Mouse (Mus musculus) heart, embryonic 14.5 days (tissue): ENCODE measurements around the gene Cacna1c. TPM values are rescaled to one million over a fixed set of nuclear protein-coding genes. Genes with fewer than 3 reads are reported as not detected.

ENCODE experiments used
- ATAC-seq: fragments of 200-750 bp; cut with Nextera tagmentation; 2 replicates; pipeline ENCODE4 v1.8.0; 2017; ENCODE audit warnings: low read depth, moderate TSS enrichment; ENCODE audit not compliant: insufficient number of reproducible peaks, insufficient read depth, low FRiP score
- H3K27ac ChIP-seq, 2 experiments: fragments of 200-500 bp in 1 of 2; fragments of 300-500 bp in 1 of 2; sonication (generic) in 1 of 2; replicated peaks in 1 of 2; 2 replicates each; pipeline ENCODE4 v1.5.1; 2012 to 2014; ENCODE audit warnings: low read depth in 2 of 2, low read length in 2 of 2, control low read depth in 1 of 2, mild to moderate bottlenecking in 1 of 2, mixed read lengths in 1 of 2; ENCODE audit not compliant: control insufficient read depth in 1 of 2, insufficient read depth in 1 of 2
- H3K27me3 ChIP-seq: fragments of 300-500 bp; sonication (generic); 2 replicates; pipeline ENCODE4 v1.6.1; 2014; ENCODE audit warnings: mild to moderate bottlenecking, low read length, control low read depth; ENCODE audit not compliant: control insufficient read depth, insufficient read depth
- H3K36me3 ChIP-seq: fragments of 300-500 bp; sonication (generic); 2 replicates; pipeline ENCODE4 v1.6.1; 2014; ENCODE audit warnings: mild to moderate bottlenecking, control low read depth, low read length, mixed read lengths; ENCODE audit not compliant: control insufficient read depth, insufficient read depth
- H3K4me1 ChIP-seq, 2 experiments: fragments of 200-500 bp in 1 of 2; fragments of 300-500 bp in 1 of 2; sonication (generic) in 1 of 2; 2 replicates each; pipeline ENCODE4 v1.6.1; 2012 to 2014; ENCODE audit warnings: low read length in 2 of 2, control low read depth in 1 of 2, mixed read lengths in 1 of 2; ENCODE audit not compliant: control insufficient read depth in 2 of 2, insufficient read depth in 2 of 2
- H3K4me2 ChIP-seq: fragments of 300-500 bp; sonication (generic); 2 replicates; pipeline ENCODE4 v1.6.1; 2014; ENCODE audit warnings: mild to moderate bottlenecking, low read length
- H3K4me3 ChIP-seq, 2 experiments: fragments of 200-500 bp in 1 of 2; fragments of 300-500 bp in 1 of 2; sonication (generic) in 1 of 2; 2 replicates each; pipeline ENCODE4 v1.5.1; 2012 to 2014; ENCODE audit warnings: low read length in 2 of 2, mild to moderate bottlenecking in 2 of 2, control low read depth in 1 of 2, low read depth in 1 of 2, moderate library complexity in 1 of 2; ENCODE audit not compliant: control insufficient read depth in 1 of 2, insufficient read depth in 1 of 2
- H3K9ac ChIP-seq: fragments of 300-500 bp; sonication (generic); 2 replicates; pipeline ENCODE4 v1.6.1; 2014; ENCODE audit warnings: mild to moderate bottlenecking, low read length
- H3K9me3 ChIP-seq: fragments of 300-500 bp; sonication (generic); 2 replicates; pipeline ENCODE4 v1.6.1; 2016; ENCODE audit warnings: low read length, control low read depth; ENCODE audit not compliant: control insufficient read depth
- WGBS: fragments of 180-500 bp; shearing (Covaris S2); extraction: QIAGEN DNeasy Blood & Tissue Kit; methylation state at CpG from one replicate; pipeline ENCODE4 v1.1.7; 2014; 5-methylcytosine and 5-hydroxymethylcytosine counted together
- polyA plus RNA-seq: library from polyadenylated mRNA; unstranded; fragments of >200 nt; fragmentation: Nextera tagmentation; extraction: Ambion mirVana; gene quantifications from 2 replicates; pipeline ENCODE4 v1.2.1, GENCODE M21; 2014

Gene Cacna1c
- polyA plus RNA-seq, 1 experiment from 2014 or later, result 60.9 TPM

- no peak overlapping the region for H3K4me3 ChIP-seq
- no peaks in the 10 kb centered on the region for H3K4me1 ChIP-seq
- 59% methylated on average over 14 of the region's 14 CpGs for WGBS
- no peak overlapping the region for H3K27ac ChIP-seq
- H3K27me3 ChIP-seq, result no peaks in the 10 kb centered on the region
- peaks cover 74% of the 10 kb centered on the region for H3K36me3 ChIP-seq
- no peak overlapping the region for H3K4me2 ChIP-seq
- no peaks in the 10 kb centered on the region for H3K9me3 ChIP-seq
- no peak for ATAC-seq
- H3K9ac ChIP-seq, result no peak overlapping the region
Observed at GRCm38 (mm10) chr6:118646265-118647061, 549.8 kb downstream of the Cacna1c start.

- ATAC-seq, result no peak
- no peak overlapping the region for H3K9ac ChIP-seq
- WGBS, result 75% methylated on average over 12 of the region's 12 CpGs
Observed at GRCm38 (mm10) chr6:118644866-118645265, 551.4 kb downstream of the Cacna1c start.

GRCm38 (mm10) chr6:118643541-118643940 lies 552.7 kb downstream of the Cacna1c start:
- H3K36me3 ChIP-seq, result peaks cover 62% of the 10 kb centered on the region
- H3K4me1 ChIP-seq, result no peaks in the 10 kb centered on the region
- H3K27ac ChIP-seq, result no peak overlapping the region
- no peak overlapping the region for H3K9ac ChIP-seq
- no peaks in the 10 kb centered on the region for H3K9me3 ChIP-seq
- H3K4me2 ChIP-seq, result no peak overlapping the region
- no peaks in the 10 kb centered on the region for H3K27me3 ChIP-seq
- no peak overlapping the region for H3K4me3 ChIP-seq
- 85% methylated on average over 2 of the region's 2 CpGs for WGBS
- ATAC-seq, result no peak

More at GRCm38 (mm10) chr6:118644866-118645265, 551.4 kb downstream of the Cacna1c start:
- no peak overlapping the region for H3K4me3 ChIP-seq
- H3K36me3 ChIP-seq, result peaks cover 64% of the 10 kb centered on the region
- no peaks in the 10 kb centered on the region for H3K9me3 ChIP-seq
- H3K4me1 ChIP-seq, result no peaks in the 10 kb centered on the region
- H3K27me3 ChIP-seq, result no peaks in the 10 kb centered on the region
- no peak overlapping the region for H3K27ac ChIP-seq
- H3K4me2 ChIP-seq, result no peak overlapping the region

- WGBS, result 74% methylated on average over 6 of the region's 6 CpGs
- ATAC-seq, result no peak
- Histone ChIP-seq H3K36me3 (peaks cover 68% of the 10 kb centered on the region), H3K4me3 (no peak overlapping the region), H3K4me2 (no peak overlapping the region), H3K9me3 (peaks cover 9% of the 10 kb centered on the region), H3K27ac (no peak overlapping the region), H3K4me1 (no peaks in the 10 kb centered on the region), H3K27me3 (no peaks in the 10 kb centered on the region), H3K9ac (no peak overlapping the region)
Observed at GRCm38 (mm10) chr6:118641671-118642325, 554.4 kb downstream of the Cacna1c start.

- Histone ChIP-seq H3K36me3 (peaks cover 75% of the 10 kb centered on the region), H3K4me1 (no peaks in the 10 kb centered on the region), H3K9me3 (peaks cover 12% of the 10 kb centered on the region), H3K4me2 (no peak overlapping the region), H3K4me3 (no peak overlapping the region), H3K27me3 (no peaks in the 10 kb centered on the region), H3K27ac (no peak overlapping the region), H3K9ac (no peak overlapping the region)
- ATAC-seq, result no peak
- WGBS, result 63% methylated on average over 2 of the region's 2 CpGs
Observed at GRCm38 (mm10) chr6:118639816-118640215, 556.4 kb downstream of the Cacna1c start.

- no peak for ATAC-seq
Observed at GRCm38 (mm10) chr6:118638911-118639310, 557.3 kb downstream of the Cacna1c start.

GRCm38 (mm10) chr6:118632491-118632890 lies 563.7 kb downstream of the Cacna1c start:
- peaks cover 72% of the 10 kb centered on the region for H3K36me3 ChIP-seq

More at GRCm38 (mm10) chr6:118638911-118639310, 557.3 kb downstream of the Cacna1c start:
- no peak overlapping the region for H3K27ac ChIP-seq
- no peak overlapping the region for H3K9ac ChIP-seq
- WGBS, result 96% methylated on average over 2 of the region's 2 CpGs
- no peak overlapping the region for H3K4me2 ChIP-seq
- no peaks in the 10 kb centered on the region for H3K27me3 ChIP-seq
- H3K4me1 ChIP-seq, result no peaks in the 10 kb centered on the region
- H3K4me3 ChIP-seq, result no peak overlapping the region
- peaks cover 76% of the 10 kb centered on the region for H3K36me3 ChIP-seq
- H3K9me3 ChIP-seq, result peaks cover 12% of the 10 kb centered on the region

More at GRCm38 (mm10) chr6:118632491-118632890, 563.7 kb downstream of the Cacna1c start:
- WGBS, result 85% methylated on average over 2 of the region's 2 CpGs
- no peaks in the 10 kb centered on the region for H3K27me3 ChIP-seq
- H3K27ac ChIP-seq, result no peak overlapping the region
- H3K9ac ChIP-seq, result no peak overlapping the region
- H3K4me2 ChIP-seq, result no peak overlapping the region
- ATAC-seq, result no peak
- no peaks in the 10 kb centered on the region for H3K4me1 ChIP-seq
- H3K9me3 ChIP-seq, result peaks cover 10% of the 10 kb centered on the region
- H3K4me3 ChIP-seq, result no peak overlapping the region
